Mouse (Mus musculus) urinary bladder, postnatal 4 days (tissue): Measurements from ENCODE around the gene Atxn1.

ENCODE experiments used
- DNase-seq, 2 experiments: peaks; one replicate each; pipeline ENCODE4 v3.0.0; 2021 to 2022; ENCODE audit warnings: low spot score in 2 of 2

Atxn1 gene

DNA sequence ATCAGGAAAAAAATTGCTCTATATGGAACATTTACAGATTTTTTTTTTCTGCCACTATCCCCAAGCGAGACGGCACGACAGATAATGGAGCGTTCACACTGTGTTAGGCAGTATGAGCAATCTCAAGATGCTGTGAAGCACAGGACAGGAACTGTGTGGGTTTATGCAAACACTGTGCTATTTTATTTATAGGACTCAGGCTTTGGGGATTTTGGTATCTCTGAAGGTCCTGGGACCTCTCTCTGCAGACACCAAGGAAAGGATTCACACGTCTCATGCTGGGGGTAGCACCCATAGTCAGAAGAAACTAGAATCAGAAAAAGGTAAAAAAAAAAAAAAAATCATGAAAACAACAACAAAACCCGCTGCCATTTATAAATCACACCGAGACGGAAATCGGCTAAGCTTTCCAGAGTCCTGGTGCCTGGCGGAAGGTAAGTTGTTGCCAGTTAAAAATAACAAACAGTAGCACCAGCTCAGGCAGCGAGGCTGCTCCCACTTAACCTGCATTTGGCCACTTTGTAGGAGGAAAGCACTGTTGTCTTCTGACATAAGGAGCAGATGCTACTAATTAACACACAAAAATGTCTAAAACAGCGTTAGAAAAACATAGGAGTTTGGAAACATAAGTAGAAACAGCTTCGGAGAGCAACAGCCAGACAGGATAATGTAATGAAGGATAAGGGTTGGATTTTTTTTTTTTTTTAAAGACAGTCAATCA, 102.8 kb downstream of the Atxn1 start:
- DNase-seq, result no peak

GRCm38 (mm10) chr13:45861098-45861580, 103.7 kb downstream of the Atxn1 start:
- no peak for DNase-seq

DNA sequence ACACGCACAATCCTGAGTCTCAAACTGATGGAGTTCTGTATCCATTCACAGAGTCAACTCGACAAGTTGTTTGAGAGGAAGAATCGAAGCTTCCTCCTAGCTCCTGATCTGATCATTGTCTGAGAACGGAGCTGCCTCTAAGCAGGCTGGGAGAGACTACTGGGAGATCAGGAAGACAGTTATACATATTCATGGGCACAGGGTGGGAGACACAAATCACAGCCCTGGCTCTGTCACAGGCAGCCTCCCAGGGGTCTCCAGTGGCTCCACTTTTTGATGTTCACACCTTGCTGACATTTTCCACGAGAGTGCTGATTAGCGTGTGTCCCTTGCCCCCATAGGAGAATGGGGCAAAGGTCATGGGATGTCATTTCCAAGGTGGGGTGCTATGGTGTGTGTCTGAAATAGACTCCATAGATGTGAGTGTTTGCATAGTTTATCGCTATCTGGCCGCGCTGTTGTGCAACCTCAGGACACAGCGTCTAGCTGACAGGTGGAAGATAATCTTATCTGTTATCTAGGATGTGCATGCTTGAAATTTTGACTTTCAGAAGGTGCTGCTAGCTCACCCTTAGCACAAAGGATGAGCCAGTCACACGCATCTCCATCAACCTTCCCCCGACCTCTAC, 105.6 kb downstream of the Atxn1 start:
- no peak for DNase-seq

- DNase-seq, result no peak
These were observed 107.4 kb downstream of the Atxn1 start for GRCm38 (mm10) chr13:45857416-45857815.

GRCm38 (mm10) chr13:45854531-45854930, 110.3 kb downstream of the Atxn1 start:
- no peak for DNase-seq

DNA sequence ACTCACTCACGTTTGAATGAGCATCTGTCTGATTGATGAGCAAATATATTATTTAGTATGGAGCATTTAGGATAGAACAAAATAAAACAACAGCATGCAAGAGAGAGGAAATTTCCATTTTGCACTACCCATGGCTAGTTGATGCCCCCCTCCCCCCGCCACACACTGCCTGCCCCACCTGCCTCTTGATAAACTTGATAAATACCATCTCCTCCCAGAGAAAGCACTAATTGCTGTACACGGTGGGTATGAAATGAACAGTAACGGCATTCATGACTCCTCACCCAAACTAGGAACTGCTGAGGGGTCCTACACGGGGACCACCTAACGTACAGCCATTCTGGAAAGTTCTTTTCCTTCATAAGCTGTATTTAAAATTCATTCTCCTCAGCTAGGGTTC, 111.1 kb downstream of the Atxn1 start:
- DNase-seq, result no peak

DNA sequence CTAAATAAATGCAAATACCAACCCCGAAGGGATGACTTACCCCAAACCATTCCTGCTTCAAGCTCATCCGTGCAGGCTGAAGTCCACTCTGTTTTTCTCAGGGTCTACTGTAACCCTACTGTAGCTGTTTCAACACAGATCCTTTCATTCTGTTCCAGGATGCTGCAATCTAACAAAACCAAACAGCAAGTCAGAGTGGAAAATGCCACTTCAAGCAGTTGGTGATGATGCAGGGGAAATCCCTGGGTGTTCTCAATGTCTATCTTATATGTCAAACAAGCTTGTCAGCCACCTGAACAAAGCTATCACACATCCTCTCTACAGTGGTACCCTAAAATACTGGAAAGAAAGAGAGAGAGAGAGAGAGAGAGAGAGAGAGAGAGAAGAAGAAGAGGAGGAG, 112.5 kb downstream of the Atxn1 start:
- DNase-seq, result no peak

- DNase-seq, result no peak
These were observed 113.1 kb downstream of the Atxn1 start for GRCm38 (mm10) chr13:45851746-45852145.

DNA sequence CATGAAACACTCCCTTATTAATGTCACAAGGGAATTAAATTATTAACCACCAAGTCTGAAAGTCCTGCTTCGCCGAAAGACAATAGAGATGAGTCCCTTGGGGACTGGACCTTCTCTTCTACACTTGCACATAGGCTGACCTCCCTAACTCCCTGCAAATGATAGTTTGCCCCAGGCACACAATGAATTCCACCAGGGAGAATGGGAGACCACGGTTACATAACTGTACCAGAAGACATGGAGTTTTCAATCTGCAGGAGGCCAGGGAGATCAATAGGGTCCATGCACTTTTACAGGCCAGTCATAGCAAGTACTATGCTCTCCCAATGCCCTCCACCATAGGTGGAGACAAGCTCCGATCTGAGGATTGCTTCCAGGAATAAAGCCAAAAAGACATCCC, 113.7 kb downstream of the Atxn1 start:
- DNase-seq, result no peak

- no peak for DNase-seq
These were observed 114.4 kb downstream of the Atxn1 start for GRCm38 (mm10) chr13:45850181-45850974.

- DNase-seq, result no peak
These were observed 115.4 kb downstream of the Atxn1 start for GRCm38 (mm10) chr13:45849145-45850023.

- DNase-seq, result no peak
These were observed 122.2 kb downstream of the Atxn1 start for GRCm38 (mm10) chr13:45842511-45843055.

- no peak for DNase-seq
These were observed 124.9 kb downstream of the Atxn1 start for GRCm38 (mm10) chr13:45839901-45840300.

DNA sequence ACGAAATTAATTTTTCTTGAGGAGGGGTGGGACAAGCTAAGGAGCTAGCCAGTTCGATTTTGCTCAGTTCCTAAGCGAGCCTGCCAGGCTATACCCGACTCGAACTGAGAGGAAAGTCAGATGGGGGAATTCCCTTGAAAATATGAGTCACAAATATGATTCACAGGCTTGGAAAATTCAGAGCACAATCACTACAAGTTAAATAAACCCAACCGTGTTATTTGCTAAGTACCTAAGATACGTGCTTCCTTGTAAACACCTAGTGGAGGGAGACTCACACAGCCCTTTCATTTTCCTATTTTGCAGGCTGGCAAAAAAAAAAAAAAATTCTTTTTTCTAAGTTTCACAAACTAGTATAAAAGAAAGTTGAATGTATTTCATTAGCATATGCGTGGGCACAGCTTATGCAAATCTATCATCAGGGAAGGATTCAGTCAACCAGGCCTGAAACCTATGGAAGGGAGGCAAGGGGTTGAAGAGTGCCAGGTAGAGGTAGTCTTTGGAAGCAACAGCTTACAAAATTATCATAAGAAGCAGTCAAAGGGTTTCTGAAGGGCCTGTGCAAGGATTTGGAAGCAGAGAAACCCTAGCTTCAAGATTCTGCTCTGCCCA, 127.1 kb downstream of the Atxn1 start:
- no peak for DNase-seq

DNA sequence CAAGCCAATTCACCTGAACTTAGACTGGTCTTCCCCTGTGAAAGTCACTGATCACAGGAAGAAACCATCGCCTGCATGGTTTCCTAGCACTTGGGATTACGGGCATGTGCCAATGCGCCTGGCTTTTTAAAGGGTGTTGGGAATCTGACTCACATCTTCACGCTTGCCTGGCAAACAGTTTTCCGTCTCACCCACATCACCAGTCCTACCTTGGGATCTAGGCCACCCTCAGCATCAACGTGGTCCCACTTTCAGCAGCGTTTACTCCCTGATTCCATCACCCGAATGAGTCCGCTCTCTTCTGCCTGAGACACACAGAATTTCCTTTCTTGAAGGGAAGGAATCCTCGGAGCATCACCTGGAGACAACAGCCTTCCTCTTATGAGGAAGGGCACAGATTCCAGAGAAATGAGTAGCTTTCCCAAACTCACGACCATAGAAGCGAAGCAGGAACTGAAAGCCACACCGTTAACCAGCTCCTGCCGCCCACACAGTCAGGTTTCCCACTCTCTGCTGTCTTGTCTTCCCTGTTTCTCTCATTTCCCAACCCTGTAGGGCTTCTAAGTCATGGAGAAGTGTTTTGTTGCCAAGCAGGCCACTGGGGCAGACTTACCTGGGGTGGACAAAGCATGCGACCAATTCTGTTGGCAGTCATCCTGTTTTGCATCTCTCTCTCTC, 128.3 kb downstream of the Atxn1 start:
- DNase-seq, result no peak

DNA sequence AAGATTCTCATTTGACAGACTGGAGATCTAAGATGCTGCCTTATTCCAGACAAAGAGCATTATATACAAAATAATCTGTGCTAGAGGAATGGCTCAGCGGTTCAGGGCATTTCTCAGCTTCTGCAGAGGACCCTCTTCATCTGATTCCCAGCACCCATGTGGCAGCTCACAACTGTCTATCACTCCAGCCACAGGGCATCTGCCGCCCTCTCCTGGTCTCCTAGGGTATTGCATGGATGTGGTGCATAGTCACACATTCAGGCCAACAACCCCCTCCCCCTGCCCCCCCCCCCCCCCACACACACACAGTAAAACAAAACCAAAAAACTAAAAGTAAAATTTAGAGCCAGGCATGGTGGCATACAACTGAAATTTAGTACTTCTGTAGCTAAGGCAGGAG, 130.5 kb downstream of the Atxn1 start:
- no peak for DNase-seq

DNA sequence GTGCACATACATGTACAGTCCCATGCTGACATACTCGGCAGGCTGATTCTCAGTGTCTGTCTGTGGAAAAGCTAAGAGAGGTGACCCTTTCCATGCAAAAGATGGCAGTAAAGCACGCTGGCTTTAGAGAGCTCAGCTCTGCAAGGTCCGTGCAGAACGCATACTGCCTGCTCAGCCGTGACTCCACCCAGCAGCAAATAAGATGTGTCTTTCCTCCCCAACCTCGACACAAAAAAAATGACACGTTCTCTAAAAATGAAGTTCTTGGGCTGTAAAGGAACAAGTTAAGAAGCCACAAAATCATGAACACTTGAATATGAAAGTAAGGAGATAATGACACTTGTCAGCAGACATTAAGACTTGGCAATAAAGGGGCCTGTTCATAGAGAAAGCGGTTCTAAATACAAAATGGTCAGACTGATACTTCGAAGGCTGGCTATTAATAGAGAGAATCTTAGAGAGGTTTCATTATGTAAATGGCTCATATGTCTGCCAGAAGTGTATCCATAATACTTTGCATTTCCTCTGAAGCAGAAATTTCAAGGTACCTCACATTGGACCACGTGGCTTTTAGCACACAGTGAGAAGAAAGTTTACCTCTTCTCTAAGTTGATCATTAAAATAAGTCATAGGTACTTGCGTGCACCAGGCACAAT, 132.0 kb downstream of the Atxn1 start:
- no peak for DNase-seq

GRCm38 (mm10) chr13:45829341-45829936, 135.4 kb downstream of the Atxn1 start:
- DNase-seq, result no peak

DNA sequence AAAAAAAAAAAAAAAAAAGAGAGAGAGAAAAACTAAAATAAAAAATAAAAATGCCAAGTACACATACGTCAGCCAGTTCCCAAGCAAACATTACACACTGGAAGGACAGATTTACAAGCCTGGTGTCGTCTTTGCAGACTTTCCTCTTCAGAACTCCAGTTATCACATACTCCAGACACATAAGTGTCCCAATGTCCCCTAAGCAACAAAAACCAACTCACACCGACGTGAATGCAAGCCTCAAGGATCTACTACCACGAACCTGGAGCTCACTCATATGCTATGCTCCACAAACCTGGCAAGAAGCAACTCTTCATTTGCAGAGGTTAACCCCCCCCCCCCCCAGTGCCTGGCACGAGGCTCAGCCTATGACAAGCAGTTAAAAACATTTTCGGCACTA, 136.8 kb downstream of the Atxn1 start:
- DNase-seq, result no peak
